Mouse (Mus musculus): ENCODE results near the gene Mybph. TPM values are rescaled to one million over a fixed set of nuclear protein-coding genes. Genes with fewer than 3 reads are reported as not detected.

Gene Mybph
- polyA plus RNA-seq, 2 experiments: 92.6 to 115 TPM

GRCm38 (mm10) chr1:134236142-134236541 lies 42.9 kb downstream of the Mybph start:
- Histone ChIP-seq H3K9me3 (ENCODE audit: control insufficient read depth, low read length) (no peaks in the 10 kb centered on the region), H3K4me2 (replicated peaks; ENCODE audit: low read depth, low read length, severe bottlenecking) (peak overlapping the region; percentile 95; the same call in 1 of the 2 replicates), H3K4me1 (ENCODE audit: control insufficient read depth, insufficient read depth, low read length) (peaks cover 10% of the 10 kb centered on the region; the same call in 1 of the 2 replicates), H3K4me3 (replicated peaks; ENCODE audit: low read length) (no peak overlapping the region), H3K27ac (replicated peaks; ENCODE audit: low read depth, low read length) (no peak overlapping the region), H3K27me3 (ENCODE audit: control insufficient read depth, insufficient read depth, low read length) (peaks cover 33% of the 10 kb centered on the region), H3K36me3 (ENCODE audit: control insufficient read depth, insufficient read depth, low read length) (no peaks in the 10 kb centered on the region), H3K9ac (ENCODE audit: low read depth, low read length, severe bottlenecking) (0 out of 2 replicates have a peak overlapping the region, but pooled peaks have one; percentile 43)
- no peak for TF ChIP-seq POLR2A (IDR thresholded peaks at IDR 0.05; ENCODE audit: borderline replicate concordance, extremely low read depth, insufficient read depth, insufficient read length)
- ATAC-seq (ENCODE audit: low FRiP score, low read depth): no peak
- WGBS: 34% methylated on average over 3 of the region's 3 CpGs
- DNase-seq (ENCODE audit: low spot score): no peak

- Histone ChIP-seq H3K9ac (ENCODE audit: low read depth, low read length, severe bottlenecking) (no peak overlapping the region), H3K4me1 (ENCODE audit: control insufficient read depth, insufficient read depth, low read length) (peaks cover 10% of the 10 kb centered on the region; the same call in 1 of the 2 replicates), H3K4me3 (replicated peaks; ENCODE audit: low read length) (no peak overlapping the region), H3K9me3 (ENCODE audit: control insufficient read depth, low read length) (no peaks in the 10 kb centered on the region), H3K36me3 (ENCODE audit: control insufficient read depth, insufficient read depth, low read length) (no peaks in the 10 kb centered on the region), H3K27ac (replicated peaks; ENCODE audit: low read depth, low read length) (no peak overlapping the region), H3K4me2 (replicated peaks; ENCODE audit: low read depth, low read length, severe bottlenecking) (no peak overlapping the region), H3K27me3 (ENCODE audit: control insufficient read depth, insufficient read depth, low read length) (peaks cover 33% of the 10 kb centered on the region)
- ATAC-seq (ENCODE audit: low FRiP score, low read depth) (no peak), DNase-seq (ENCODE audit: low spot score) (no peak)
- WGBS: 85% methylated on average over 3 of the region's 3 CpGs
- no peak for TF ChIP-seq POLR2A (IDR thresholded peaks at IDR 0.05; ENCODE audit: borderline replicate concordance, extremely low read depth, insufficient read depth, insufficient read length)
Measured at GRCm38 (mm10) chr1:134237438-134237837, 44.2 kb downstream of the Mybph start.

DNA sequence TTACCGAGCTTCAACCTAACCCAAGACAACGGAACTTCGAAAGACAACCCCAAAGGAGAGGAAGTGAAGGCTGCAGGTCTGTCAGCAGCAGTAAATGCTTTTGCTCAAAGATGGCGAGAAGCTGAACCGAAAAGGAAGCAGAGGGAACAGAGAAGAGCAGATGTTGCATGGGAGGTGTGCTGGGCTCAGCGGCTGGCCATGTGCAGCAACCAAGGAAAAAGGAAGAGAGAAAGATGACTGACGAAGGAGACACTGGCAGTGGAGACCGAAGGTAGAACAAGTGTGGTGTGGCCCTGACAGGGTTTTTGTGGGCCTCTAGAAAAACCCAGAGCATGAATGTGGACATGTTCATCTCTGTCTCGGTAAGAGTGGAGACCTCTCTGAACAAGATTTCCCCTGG lies 47.5 kb downstream of the Mybph start:
- TF ChIP-seq POLR2A (IDR thresholded peaks at IDR 0.05; ENCODE audit: borderline replicate concordance, extremely low read depth, insufficient read depth, insufficient read length): no peak
- peaks cover 9% of the 10 kb centered on the region for H3K27me3 ChIP-seq (ENCODE audit: control insufficient read depth, insufficient read depth, low read length)
- H3K4me1 ChIP-seq (ENCODE audit: control insufficient read depth, insufficient read depth, low read length): peaks cover 7% of the 10 kb centered on the region
- H3K27ac ChIP-seq (replicated peaks; ENCODE audit: low read depth, low read length): no peak overlapping the region
- no peaks in the 10 kb centered on the region for H3K9me3 ChIP-seq (ENCODE audit: control insufficient read depth, low read length)
- ATAC-seq (ENCODE audit: low FRiP score, low read depth) (no peak), DNase-seq (ENCODE audit: low spot score) (no peak)
- no peaks in the 10 kb centered on the region for H3K36me3 ChIP-seq (ENCODE audit: control insufficient read depth, insufficient read depth, low read length)
- 83% methylated on average over 9 of the region's 9 CpGs for WGBS
- no peak overlapping the region for H3K4me3 ChIP-seq (replicated peaks; ENCODE audit: low read length)
- H3K9ac ChIP-seq (ENCODE audit: low read depth, low read length, severe bottlenecking): no peak overlapping the region
- H3K4me2 ChIP-seq (replicated peaks; ENCODE audit: low read depth, low read length, severe bottlenecking): no peak overlapping the region

DNA sequence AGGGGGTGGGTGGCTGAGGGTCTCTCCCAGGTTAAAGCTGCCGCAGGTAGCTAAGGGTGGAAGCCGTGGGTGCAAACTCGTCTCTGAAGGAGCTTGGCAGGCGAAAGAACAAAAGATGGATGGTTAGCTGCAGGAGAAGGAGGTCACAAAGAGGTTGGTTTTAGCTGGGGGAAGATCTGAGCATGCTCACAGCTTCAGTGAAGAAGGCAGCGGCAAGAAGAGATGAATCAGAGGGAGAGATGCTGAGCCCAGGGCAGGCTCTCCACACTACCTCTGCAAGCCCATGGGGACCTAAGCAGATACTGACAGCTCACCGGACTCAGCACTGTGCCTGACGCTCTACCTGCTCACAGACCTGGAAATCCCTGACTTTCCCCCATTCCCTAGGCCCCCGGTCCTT lies 48.0 kb downstream of the Mybph start:
- TF ChIP-seq POLR2A (IDR thresholded peaks at IDR 0.05; ENCODE audit: borderline replicate concordance, extremely low read depth, insufficient read depth, insufficient read length): no peak
- Histone ChIP-seq H3K4me3 (replicated peaks; ENCODE audit: low read length) (no peak overlapping the region), H3K4me2 (replicated peaks; ENCODE audit: low read depth, low read length, severe bottlenecking) (no peak overlapping the region), H3K27me3 (ENCODE audit: control insufficient read depth, insufficient read depth, low read length) (peaks cover 3% of the 10 kb centered on the region), H3K9ac (ENCODE audit: low read depth, low read length, severe bottlenecking) (no peak overlapping the region), H3K27ac (replicated peaks; ENCODE audit: low read depth, low read length) (no peak overlapping the region), H3K36me3 (ENCODE audit: control insufficient read depth, insufficient read depth, low read length) (no peaks in the 10 kb centered on the region), H3K4me1 (ENCODE audit: control insufficient read depth, insufficient read depth, low read length) (peaks cover 7% of the 10 kb centered on the region), H3K9me3 (ENCODE audit: control insufficient read depth, low read length) (no peaks in the 10 kb centered on the region)
- ATAC-seq (ENCODE audit: low FRiP score, low read depth) (no peak), DNase-seq (ENCODE audit: low spot score) (no peak)
- WGBS: 78% methylated on average over 8 of the region's 8 CpGs

DNA sequence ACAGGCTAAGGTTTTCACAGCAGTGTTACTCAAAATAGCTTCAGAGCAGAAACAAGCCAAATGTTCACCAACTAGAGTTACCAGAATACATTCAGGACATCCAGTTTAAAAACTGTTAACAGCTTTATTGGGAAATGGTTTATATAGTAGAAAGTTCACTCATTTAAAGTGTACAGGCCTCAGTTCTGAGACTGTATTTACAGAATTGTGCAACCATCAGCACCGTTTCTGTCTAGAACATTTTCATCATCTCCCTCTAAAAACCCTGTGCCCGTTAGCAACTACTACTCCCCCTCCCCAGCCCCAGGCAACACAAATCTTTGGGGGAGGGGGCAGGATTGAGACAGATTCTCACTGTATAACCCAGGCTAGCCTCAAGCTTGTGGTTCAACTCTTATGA lies 49.0 kb downstream of the Mybph start:
- DNase-seq (ENCODE audit: low spot score) (no peak), ATAC-seq (ENCODE audit: low FRiP score, low read depth) (no peak)
- no peak for TF ChIP-seq POLR2A (IDR thresholded peaks at IDR 0.05; ENCODE audit: borderline replicate concordance, extremely low read depth, insufficient read depth, insufficient read length)
- 55% methylated on average over 2 of the region's 2 CpGs for WGBS
- H3K36me3 ChIP-seq (ENCODE audit: control insufficient read depth, insufficient read depth, low read length): no peaks in the 10 kb centered on the region
- H3K4me2 ChIP-seq (replicated peaks; ENCODE audit: low read depth, low read length, severe bottlenecking): no peak overlapping the region
- no peaks in the 10 kb centered on the region; the same call in 1 of the 2 replicates for H3K27me3 ChIP-seq (ENCODE audit: control insufficient read depth, insufficient read depth, low read length)
- no peak overlapping the region for H3K4me3 ChIP-seq (replicated peaks; ENCODE audit: low read length)
- no peak overlapping the region for H3K9ac ChIP-seq (ENCODE audit: low read depth, low read length, severe bottlenecking)
- H3K4me1 ChIP-seq (ENCODE audit: control insufficient read depth, insufficient read depth, low read length): peaks cover 7% of the 10 kb centered on the region
- H3K9me3 ChIP-seq (ENCODE audit: control insufficient read depth, low read length): no peaks in the 10 kb centered on the region
- no peak overlapping the region for H3K27ac ChIP-seq (replicated peaks; ENCODE audit: low read depth, low read length)

- H3K27ac ChIP-seq (replicated peaks; ENCODE audit: low read depth, low read length): no peak overlapping the region
- no peak for TF ChIP-seq POLR2A (IDR thresholded peaks at IDR 0.05; ENCODE audit: borderline replicate concordance, extremely low read depth, insufficient read depth, insufficient read length)
- peaks cover 7% of the 10 kb centered on the region for H3K4me1 ChIP-seq (ENCODE audit: control insufficient read depth, insufficient read depth, low read length)
- ATAC-seq (ENCODE audit: low FRiP score, low read depth) (no peak), DNase-seq (ENCODE audit: low spot score) (no peak)
- no peaks in the 10 kb centered on the region; the same call in 1 of the 2 replicates for H3K27me3 ChIP-seq (ENCODE audit: control insufficient read depth, insufficient read depth, low read length)
- no peaks in the 10 kb centered on the region for H3K9me3 ChIP-seq (ENCODE audit: control insufficient read depth, low read length)
- H3K4me3 ChIP-seq (replicated peaks; ENCODE audit: low read length): no peak overlapping the region
- 0 out of 2 replicates have a peak overlapping the region, but pooled peaks have one; percentile 45 for H3K9ac ChIP-seq (ENCODE audit: low read depth, low read length, severe bottlenecking)
- no peak overlapping the region for H3K4me2 ChIP-seq (replicated peaks; ENCODE audit: low read depth, low read length, severe bottlenecking)
- no peaks in the 10 kb centered on the region for H3K36me3 ChIP-seq (ENCODE audit: control insufficient read depth, insufficient read depth, low read length)
- 61% methylated on average over 6 of the region's 6 CpGs for WGBS
Measured at GRCm38 (mm10) chr1:134243505-134243904, 50.3 kb downstream of the Mybph start.

Data from limb, embryonic 14.5 days (tissue).